Mouse (Mus musculus) lung, embryonic 14.5 days (tissue): ENCODE measurements around the gene Igfbp2. TPM values are rescaled to one million over a fixed set of nuclear protein-coding genes. Genes with fewer than 3 reads are reported as not detected.

Experiments
- ATAC-seq: fragments of 200-750 bp; cut with Nextera tagmentation; 2 replicates; pipeline ENCODE4 v1.8.0; 2017; ENCODE audit warnings: mild to moderate bottlenecking, moderate TSS enrichment, moderate library complexity; ENCODE audit not compliant: insufficient read depth
- DNase-seq: peaks from one replicate; pipeline ENCODE4 v3.0.0-alpha.2; 2015
- H3K27ac ChIP-seq: fragments of 300-500 bp; sonication (generic); 2 replicates; pipeline ENCODE4 v1.5.1; 2014; ENCODE audit warnings: low read depth, mild to moderate bottlenecking, moderate library complexity
- H3K27me3 ChIP-seq: fragments of 300-500 bp; sonication (generic); 2 replicates; pipeline ENCODE4 v1.6.1; 2014; ENCODE audit warnings: low read length, control low read depth; ENCODE audit not compliant: insufficient read depth
- H3K36me3 ChIP-seq: fragments of 300-500 bp; sonication (generic); 2 replicates; pipeline ENCODE4 v1.6.1; 2014; ENCODE audit warnings: control low read depth; ENCODE audit not compliant: insufficient read depth
- H3K4me1 ChIP-seq: fragments of 300-500 bp; sonication (generic); 2 replicates; pipeline ENCODE4 v1.6.1; 2014; ENCODE audit warnings: antibody characterized with exemption, control low read depth; ENCODE audit not compliant: insufficient read depth
- H3K4me2 ChIP-seq: fragments of 300-500 bp; sonication (generic); 2 replicates; pipeline ENCODE4 v1.6.1; 2014; ENCODE audit warnings: mild to moderate bottlenecking
- H3K4me3 ChIP-seq: fragments of 300-500 bp; sonication (generic); 2 replicates; pipeline ENCODE4 v1.5.1; 2014; ENCODE audit warnings: low read depth, low read length
- H3K9ac ChIP-seq: fragments of 300-500 bp; sonication (generic); 2 replicates; pipeline ENCODE4 v1.6.1; 2014
- H3K9me3 ChIP-seq: fragments of 300-500 bp; sonication (generic); 2 replicates; pipeline ENCODE4 v1.6.1; 2016; ENCODE audit warnings: low read depth, low read length, control low read depth
- CTCF ChIP-seq: IDR thresholded peaks from 2 replicates; pipeline ENCODE4 v1.5.1; 2016; ENCODE audit warnings: antibody characterized with exemption, low read depth
- WGBS: fragments of 180-500 bp; shearing (Covaris S2); extraction: QIAGEN DNeasy Blood & Tissue Kit; methylation state at CpG from one replicate; pipeline ENCODE4 v1.1.7; 2014; 5-methylcytosine and 5-hydroxymethylcytosine counted together
- polyA plus RNA-seq: library from polyadenylated mRNA; unstranded; fragments of >200 nt; fragmentation: Nextera tagmentation; extraction: Ambion mirVana; gene quantifications from 2 replicates; pipeline ENCODE4 v1.2.1, GENCODE M21; 2014

Gene Igfbp2
- polyA plus RNA-seq, 1 experiment from 2014 or later, result 352 TPM

DNA sequence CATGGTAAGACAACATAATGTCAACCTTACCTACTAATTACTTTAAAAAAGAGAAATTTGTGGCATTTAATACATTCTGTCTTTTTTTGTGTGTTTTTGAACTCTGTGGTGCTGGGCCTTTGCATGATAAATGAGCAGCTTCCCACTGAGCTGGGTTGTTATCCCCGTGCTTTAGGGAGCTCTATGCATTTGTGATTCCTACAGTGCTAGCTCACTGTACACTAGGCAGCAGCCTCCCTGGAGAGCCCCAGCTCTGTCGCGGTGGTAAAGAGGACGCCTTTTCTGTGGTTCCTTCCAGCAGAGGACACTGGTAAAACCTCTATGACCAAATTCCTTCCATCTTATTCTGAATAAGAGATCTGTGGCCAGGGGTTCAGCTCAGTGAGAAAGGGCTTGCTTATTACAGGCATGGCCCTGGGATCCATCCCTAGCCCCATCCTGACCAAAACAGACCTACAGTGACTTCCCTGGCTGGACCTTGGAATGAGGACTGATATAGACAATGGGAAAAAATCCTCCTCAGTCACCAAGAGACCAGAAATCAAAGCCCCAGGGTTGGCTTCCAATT lies 18.7 kb upstream of the Igfbp2 start:
- Histone ChIP-seq H3K4me2 (no peak overlapping the region), H3K36me3 (no peaks in the 10 kb centered on the region), H3K4me3 (no peak overlapping the region), H3K27ac (peak overlapping the region; percentile 30; the same call in 1 of the 2 replicates), H3K4me1 (peaks cover 6% of the 10 kb centered on the region), H3K9me3 (no peaks in the 10 kb centered on the region), H3K9ac (no peak overlapping the region), H3K27me3 (no peaks in the 10 kb centered on the region)
- 38% methylated on average over 4 of the region's 4 CpGs for WGBS
- no peak for TF ChIP-seq CTCF
- no peak for DNase-seq
- no peak; the same call in 1 of the 2 replicates for ATAC-seq

DNA sequence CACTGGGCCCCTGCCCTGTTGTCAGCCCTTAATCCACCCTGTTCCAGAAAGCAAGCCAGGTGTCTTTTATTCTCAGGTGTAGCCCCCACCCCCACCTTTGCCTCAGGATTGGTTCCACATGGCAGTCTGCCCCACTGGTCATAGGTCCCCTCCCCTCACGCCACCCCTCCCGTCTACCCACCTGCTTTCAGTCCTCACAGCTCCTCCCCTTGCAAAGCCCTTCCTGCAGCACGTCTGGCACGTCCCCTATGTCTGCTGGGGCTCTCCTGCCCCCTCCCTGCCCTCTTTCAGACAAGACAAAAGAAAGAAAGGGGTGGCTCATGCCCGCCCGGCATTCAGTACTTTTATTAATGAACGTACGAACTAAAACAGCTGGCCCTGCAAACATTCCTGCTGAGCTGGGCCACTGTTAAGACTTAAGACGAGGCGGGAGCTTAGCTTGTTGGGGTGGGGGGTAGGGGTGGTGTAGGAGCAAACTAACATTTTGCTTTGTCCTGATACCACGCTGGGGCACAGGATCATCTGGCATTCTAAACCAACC lies 18.2 kb upstream of the Igfbp2 start:
- peak overlapping the region; percentile 71 for H3K27ac ChIP-seq
- TF ChIP-seq CTCF, result no peak
- H3K9ac ChIP-seq, result no peak overlapping the region
- DNase-seq (peak; percentile 66), ATAC-seq (peak; percentile 86)
- H3K9me3 ChIP-seq, result no peaks in the 10 kb centered on the region
- 25% methylated on average over 11 of the region's 11 CpGs for WGBS
- peaks cover 6% of the 10 kb centered on the region for H3K4me1 ChIP-seq
- H3K4me3 ChIP-seq, result no peak overlapping the region
- no peak overlapping the region for H3K4me2 ChIP-seq
- H3K36me3 ChIP-seq, result no peaks in the 10 kb centered on the region
- H3K27me3 ChIP-seq, result no peaks in the 10 kb centered on the region

GRCm38 (mm10) chr1:72809304-72809703 lies 15.0 kb upstream of the Igfbp2 start:
- ATAC-seq (no peak), DNase-seq (no peak)
- Histone ChIP-seq H3K9ac (no peak overlapping the region), H3K4me2 (no peak overlapping the region), H3K4me1 (peaks cover 15% of the 10 kb centered on the region), H3K36me3 (no peaks in the 10 kb centered on the region), H3K4me3 (no peak overlapping the region), H3K27me3 (no peaks in the 10 kb centered on the region), H3K27ac (no peak overlapping the region), H3K9me3 (no peaks in the 10 kb centered on the region)
- no peak for TF ChIP-seq CTCF
- WGBS, result 80% methylated on average over 7 of the region's 7 CpGs

DNA sequence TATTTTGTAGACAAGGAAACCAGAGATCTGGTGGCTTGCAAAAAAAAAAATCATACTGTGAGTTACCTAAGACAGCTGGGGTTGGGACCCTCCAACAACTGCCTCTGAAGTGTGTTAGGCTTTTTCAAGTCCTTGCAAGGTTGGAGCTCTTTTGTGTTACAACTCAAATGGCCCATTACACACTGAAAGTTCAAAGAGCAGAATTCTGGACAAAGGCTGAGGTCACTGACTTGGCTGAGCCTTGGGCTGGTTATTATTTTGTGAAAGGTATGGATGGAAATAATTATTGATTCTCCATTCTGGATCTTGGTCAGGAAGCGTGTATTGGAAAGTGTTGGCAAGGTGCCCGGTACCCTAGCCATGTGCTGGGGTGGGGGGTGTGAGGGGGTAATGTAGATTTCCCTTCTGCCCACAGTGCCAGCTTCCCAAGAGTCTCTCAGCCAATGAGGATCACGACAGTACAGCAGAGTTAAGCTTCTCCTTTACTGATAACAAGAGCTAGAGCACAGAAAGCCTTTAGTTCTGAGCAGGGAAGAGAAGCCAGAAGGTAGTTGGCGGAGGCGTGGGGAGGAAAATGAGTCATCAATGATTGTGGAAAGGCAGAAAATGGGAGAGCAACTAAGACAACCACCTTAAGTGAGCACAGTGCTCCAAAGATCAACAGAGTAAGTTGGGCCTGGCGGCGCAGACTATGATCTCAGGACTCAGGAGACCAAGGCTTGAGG lies 14.2 kb upstream of the Igfbp2 start:
- ATAC-seq (no peak), DNase-seq (no peak)
- H3K36me3 ChIP-seq, result no peaks in the 10 kb centered on the region
- no peak overlapping the region for H3K9ac ChIP-seq
- no peaks in the 10 kb centered on the region for H3K27me3 ChIP-seq
- peaks cover 13% of the 10 kb centered on the region for H3K4me1 ChIP-seq
- no peak overlapping the region for H3K4me3 ChIP-seq
- no peak overlapping the region for H3K4me2 ChIP-seq
- H3K27ac ChIP-seq, result no peak overlapping the region
- WGBS, result 82% methylated on average over 7 of the region's 7 CpGs
- no peak for TF ChIP-seq CTCF
- H3K9me3 ChIP-seq, result no peaks in the 10 kb centered on the region

- 89% methylated on average over 3 of the region's 3 CpGs for WGBS
- ATAC-seq, result no peak
- Histone ChIP-seq H3K4me2 (no peak overlapping the region), H3K9me3 (no peaks in the 10 kb centered on the region), H3K36me3 (no peaks in the 10 kb centered on the region), H3K4me3 (no peak overlapping the region), H3K4me1 (peaks cover 18% of the 10 kb centered on the region), H3K9ac (no peak overlapping the region), H3K27ac (no peak overlapping the region), H3K27me3 (no peaks in the 10 kb centered on the region)
- no peak for DNase-seq
- no peak for TF ChIP-seq CTCF
These were observed 13.2 kb upstream of the Igfbp2 start for GRCm38 (mm10) chr1:72811061-72811460.

DNA sequence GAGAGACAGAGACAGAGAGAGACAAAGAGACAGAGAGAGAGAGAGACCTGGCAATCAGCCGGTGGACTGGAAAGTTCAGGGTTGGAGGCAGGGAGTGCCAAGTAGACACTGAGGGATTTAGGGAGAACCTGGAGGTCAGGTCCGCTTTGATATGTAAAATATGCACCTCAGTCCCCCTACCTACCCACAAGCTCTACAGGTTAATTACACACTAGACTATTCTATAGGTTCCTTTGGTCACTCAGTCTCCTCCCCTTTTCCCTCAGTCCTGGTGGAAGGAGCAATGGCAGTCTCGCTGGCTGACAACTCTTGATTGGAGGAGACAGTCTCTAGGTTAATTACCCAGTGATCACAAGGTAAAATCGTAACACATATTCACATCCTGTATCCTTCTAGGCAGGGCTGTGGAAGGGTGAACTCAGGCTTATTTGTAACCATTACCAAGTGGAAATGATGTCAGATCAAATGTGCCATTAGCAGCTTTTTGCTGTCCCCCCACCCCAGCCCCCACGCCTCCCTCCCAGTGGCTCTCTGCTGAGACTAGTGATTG lies 11.1 kb upstream of the Igfbp2 start:
- 39% methylated on average over 5 of the region's 5 CpGs for WGBS
- no peak; the same call in 1 of the 2 replicates for ATAC-seq
- Histone ChIP-seq H3K27ac (peak overlapping the region; percentile 59; the same call in 1 of the 2 replicates), H3K4me2 (no peak overlapping the region), H3K4me3 (no peak overlapping the region), H3K36me3 (no peaks in the 10 kb centered on the region), H3K27me3 (no peaks in the 10 kb centered on the region), H3K9me3 (no peaks in the 10 kb centered on the region), H3K4me1 (peaks cover 18% of the 10 kb centered on the region), H3K9ac (no peak overlapping the region)
- no peak for DNase-seq
- TF ChIP-seq CTCF, result no peak
